9 mouse cellular contexts compared by ENCODE assay signal in genomic region chr15:78670341-78670740, GRCm38 (mm10). TPM values are rescaled to one million over a fixed set of nuclear protein-coding genes. Genes with fewer than 3 reads are reported as not detected.
A peak's percentile ranks its signal among the peaks of the same experiment; 100 is the strongest.
DNase-seq lines count a peak whose midpoint lies in the region; ATAC-seq lines count a peak whose summit lies in the region.
"Had no signal": no experiment of that assay in that cellular context is flagged by ENCODE, and none has a peak within 500 bp of the region (broad histone marks: within the 10 kb centered on the region; RNA-seq: fewer than 3 reads in every experiment).

No protein-coding gene starts in this region.

- peaks cover 10% of the 10 kb centered on the region for H3K4me1 ChIP-seq in hindbrain, embryonic 14.5 days (replicated peaks; ENCODE audit: control insufficient read depth, insufficient read depth, low read length)
- H3K4me1 ChIP-seq in hindbrain, embryonic 11.5 days (replicated peaks; ENCODE audit: control insufficient read depth, insufficient read depth, low read length): 0 out of 2 replicates have a peak, but pooled peaks cover 4% of the 10 kb centered on the region
- H3K4me1 ChIP-seq in lung, embryonic 16.5 days (replicated peaks; ENCODE audit: control insufficient read depth, insufficient read depth, low read length): peaks cover 11% of the 10 kb centered on the region

- H3K4me3 ChIP-seq in hindbrain, embryonic 14.5 days (replicated peaks; ENCODE audit: low read length): no peak overlapping the region
- H3K4me3 ChIP-seq in hindbrain, embryonic 11.5 days (ENCODE audit: low read depth, low read length): no peak overlapping the region
- no peak overlapping the region for H3K4me3 ChIP-seq in lung, embryonic 16.5 days (ENCODE audit: low read length)

- H3K9ac ChIP-seq in hindbrain, embryonic 14.5 days: no peak overlapping the region
- no peak overlapping the region for H3K9ac ChIP-seq in hindbrain, embryonic 11.5 days (ENCODE audit: low read depth, low read length)
- H3K9ac ChIP-seq in lung, embryonic 16.5 days (ENCODE audit: low read length): no peak overlapping the region

- whole genome bisulfite sequencing in hindbrain, embryonic 14.5 days: 22% methylated on average over 5 of the region's 5 CpGs
- 37% methylated on average over 5 of the region's 5 CpGs for WGBS in hindbrain, embryonic 11.5 days
- 33% methylated on average over 5 of the region's 5 CpGs for WGBS in lung, embryonic 16.5 days

- H3K36me3 ChIP-seq in hindbrain, embryonic 14.5 days (replicated peaks; ENCODE audit: control insufficient read depth, insufficient read depth): peaks cover 26% of the 10 kb centered on the region
- H3K36me3 ChIP-seq in hindbrain, embryonic 11.5 days (ENCODE audit: control insufficient read depth, insufficient read depth, low read length): no peaks in the 10 kb centered on the region
- no peaks in the 10 kb centered on the region for H3K36me3 ChIP-seq in lung, embryonic 16.5 days (ENCODE audit: control insufficient read depth, insufficient read depth, low read length)

- H3K27me3 ChIP-seq in hindbrain, embryonic 14.5 days (ENCODE audit: control insufficient read depth, insufficient read depth, low read length): peaks cover 18% of the 10 kb centered on the region
- peaks cover 24% of the 10 kb centered on the region for H3K27me3 ChIP-seq in hindbrain, embryonic 11.5 days (ENCODE audit: control insufficient read depth, insufficient read depth, low read length)
- H3K27me3 ChIP-seq in lung, embryonic 16.5 days (ENCODE audit: control insufficient read depth, insufficient read depth, low read depth, low read length): peaks cover 37% of the 10 kb centered on the region

- no peak overlapping the region for H3K4me2 ChIP-seq in hindbrain, embryonic 14.5 days (replicated peaks)
- no peak overlapping the region for H3K4me2 ChIP-seq in hindbrain, embryonic 11.5 days (replicated peaks; ENCODE audit: low read depth, low read length)
- H3K4me2 ChIP-seq in lung, embryonic 16.5 days (ENCODE audit: low read depth, low read length): no peak overlapping the region

- DNase-seq in hindbrain, embryonic 14.5 days (ENCODE audit: low spot score): peak; percentile 52
- no peak for DNase-seq in hindbrain, embryonic 11.5 days (ENCODE audit: low spot score)
- DNase-seq in adipocyte (ENCODE audit: low spot score): peak; percentile 15
- peak; percentile 55 to 73 for DNase-seq in cerebellum, postnatal 14 days
- peak; percentile 49 for DNase-seq in testis, postnatal 14 days (ENCODE audit: low spot score)
- DNase-seq in spleen, postnatal 4 days (ENCODE audit: low spot score in 2 of 2): no peak
- no peak for DNase-seq in thymus, postnatal 10 days (ENCODE audit: low spot score in 2 of 2)

- no peaks in the 10 kb centered on the region for H3K9me3 ChIP-seq in hindbrain, embryonic 14.5 days (ENCODE audit: control insufficient read depth, low read length)
- H3K9me3 ChIP-seq in hindbrain, embryonic 11.5 days (ENCODE audit: control insufficient read depth, low read length): no peaks in the 10 kb centered on the region
- no peaks in the 10 kb centered on the region for H3K9me3 ChIP-seq in lung, embryonic 16.5 days (ENCODE audit: control insufficient read depth, low read length)

- no peak overlapping the region for H3K27ac ChIP-seq in hindbrain, embryonic 14.5 days
- no peak overlapping the region for H3K27ac ChIP-seq in hindbrain, embryonic 11.5 days (ENCODE audit: low read depth, low read length)
- peak overlapping the region; percentile 18; the same call in 1 of the 2 replicates for H3K27ac ChIP-seq in lung, embryonic 16.5 days (ENCODE audit: low read length)

- no peak for ATAC-seq in hindbrain, embryonic 14.5 days (ENCODE audit: low FRiP score)
- ATAC-seq in hindbrain, embryonic 11.5 days (ENCODE audit: low FRiP score): no peak
- ATAC-seq in lung, embryonic 16.5 days (ENCODE audit: low read depth): peak; percentile 70; the same call in 1 of the 2 replicates

RNA-seq across cellular contexts. Expression of gene Elfn2, which starts 48.2 kb away (rescaled TPM):
- 6.0 and 8.5 TPM in 2 replicates for polyA plus RNA-seq in hindbrain, embryonic 14.5 days (2014; fragmentation: Nextera tagmentation; extraction: Ambion mirVana)
- 0.60 and 0.85 TPM in 2 replicates for polyA plus RNA-seq in hindbrain, embryonic 11.5 days (2014; fragmentation: Nextera tagmentation; extraction: Ambion mirVana)
- polyA plus RNA-seq in lung, embryonic 16.5 days (2015; fragmentation: Nextera tagmentation; extraction: Ambion mirVana): 0.09 and 0.15 TPM in 2 replicates
- polyA plus RNA-seq: limb, embryonic 11.5 days had no signal

Comparison
In these comparisons a context has a peak if more than half of its experiments do, and no peak if none do; other contexts are left out.
1. DNase-seq: peak in hindbrain, embryonic 14.5 days (single experiment), adipocyte (single experiment), cerebellum, postnatal 14 days (2 of 2) and testis, postnatal 14 days (single experiment); none in hindbrain, embryonic 11.5 days (single experiment), spleen, postnatal 4 days (0 of 2) and thymus, postnatal 10 days (0 of 2).